23 mouse cellular contexts compared by ENCODE assay signal in genomic region chr4:111866701-111867100, GRCm38 (mm10). TPM values are rescaled to one million over a fixed set of nuclear protein-coding genes. Genes with fewer than 3 reads are reported as not detected.
DNase-seq lines count a peak whose midpoint lies in the region; ATAC-seq and TF ChIP-seq lines count a peak whose summit lies in the region.
"Had no signal": no experiment of that assay in that cellular context is flagged by ENCODE, and none has a peak within 500 bp of the region (broad histone marks: within the 10 kb centered on the region; RNA-seq: fewer than 3 reads in every experiment).

No protein-coding gene starts in this region.

- H3K4me1 ChIP-seq in forebrain, embryonic 16.5 days (replicated peaks; ENCODE audit: control insufficient read depth, insufficient read depth, low read length), result no peaks in the 10 kb centered on the region
- H3K4me1 ChIP-seq: embryonic facial prominence, embryonic 12.5 days; hindbrain, embryonic 12.5 days; limb, embryonic 15.5 days; neural tube, embryonic 12.5 days had no signal

- TF ChIP-seq CTCF in layer of hippocampus, adult 2 months (conservative IDR thresholded peaks at IDR 0.05), result no peak

- DNase-seq in layer of hippocampus, adult 18-20 months (ENCODE audit: low spot score in 2 of 2), result peak; percentile 54 to 76
- DNase-seq in layer of hippocampus, postnatal 10 days (ENCODE audit: low spot score in 2 of 2), result no peak
- peak; percentile 36 to 78 for DNase-seq in layer of hippocampus, adult 2 months (ENCODE audit: low spot score in 2 of 2)
- DNase-seq in right cerebral cortex, postnatal 25 days, result peak; percentile 11
- no peak for DNase-seq in thymus, postnatal 36 days
- no peak for DNase-seq in ovary, adult 18-20 months (ENCODE audit: low spot score)
- DNase-seq: adrenal gland, postnatal 14 days; cerebellum, adult 9-10 months; gastrocnemius, postnatal 25 days; thymus, adult 2 months had no signal

- H3K4me2 ChIP-seq in forebrain, embryonic 16.5 days (ENCODE audit: low read length), result no peak overlapping the region
- H3K4me2 ChIP-seq: embryonic facial prominence, embryonic 12.5 days; hindbrain, embryonic 12.5 days; limb, embryonic 15.5 days; neural tube, embryonic 12.5 days had no signal

- no peak overlapping the region for H3K4me3 ChIP-seq in forebrain, embryonic 16.5 days (replicated peaks; ENCODE audit: low read length)
- H3K4me3 ChIP-seq in layer of hippocampus, adult 2 months, result no peak overlapping the region
- H3K4me3 ChIP-seq: embryonic facial prominence, embryonic 12.5 days; hindbrain, embryonic 12.5 days; limb, embryonic 15.5 days; neural tube, embryonic 12.5 days had no signal

- no peaks in the 10 kb centered on the region for H3K36me3 ChIP-seq in forebrain, embryonic 16.5 days (ENCODE audit: control insufficient read depth, insufficient read depth)
- H3K36me3 ChIP-seq: embryonic facial prominence, embryonic 12.5 days; hindbrain, embryonic 12.5 days; limb, embryonic 15.5 days; neural tube, embryonic 12.5 days had no signal

- H3K9ac ChIP-seq in forebrain, embryonic 16.5 days (replicated peaks; ENCODE audit: low read depth, low read length), result no peak overlapping the region
- H3K9ac ChIP-seq: embryonic facial prominence, embryonic 12.5 days; hindbrain, embryonic 12.5 days; limb, embryonic 15.5 days; neural tube, embryonic 12.5 days had no signal

- ATAC-seq in forebrain, embryonic 16.5 days, result peak; percentile 87
- ATAC-seq: intestine, embryonic 16.5 days had no signal

- H3K9me3 ChIP-seq in forebrain, embryonic 16.5 days (ENCODE audit: control insufficient read depth, low read length), result no peaks in the 10 kb centered on the region
- H3K9me3 ChIP-seq: embryonic facial prominence, embryonic 12.5 days; hindbrain, embryonic 12.5 days; limb, embryonic 15.5 days; neural tube, embryonic 12.5 days had no signal

- no peaks in the 10 kb centered on the region for H3K27me3 ChIP-seq in forebrain, embryonic 16.5 days (replicated peaks; ENCODE audit: control insufficient read depth, insufficient read depth, low read length)
- H3K27me3 ChIP-seq: embryonic facial prominence, embryonic 12.5 days; hindbrain, embryonic 12.5 days; limb, embryonic 15.5 days; neural tube, embryonic 12.5 days had no signal

- 77% methylated on average over 5 of the region's 5 CpGs for WGBS in forebrain, embryonic 16.5 days

- no peak overlapping the region for H3K27ac ChIP-seq in forebrain, embryonic 16.5 days (ENCODE audit: low read length)
- H3K27ac ChIP-seq in layer of hippocampus, adult 2 months, result no peak overlapping the region
- H3K27ac ChIP-seq: embryonic facial prominence, embryonic 12.5 days; hindbrain, embryonic 12.5 days; kidney, postnatal 0 days; limb, embryonic 15.5 days; neural tube, embryonic 12.5 days had no signal

RNA-seq across cellular contexts. Expression of gene Slc5a9, which starts 36.0 kb away (rescaled TPM):
- total RNA-seq in layer of hippocampus, adult 18-20 months (2021), result not detected
- not detected for total RNA-seq in layer of hippocampus, postnatal 10 days (2021)
- 0.12 TPM in 1 of 2 replicates, not detected in the other for polyA plus RNA-seq in forebrain, embryonic 16.5 days (2015; fragmentation: Nextera tagmentation; extraction: Ambion mirVana)
- not detected for total RNA-seq in layer of hippocampus, adult 2 months (2021)
- total RNA-seq: adrenal gland, postnatal 14 days; gastrocnemius, postnatal 25 days; heart, adult 8-10 months; left cerebral cortex, adult 8-10 months had no signal
- polyA plus RNA-seq: C2C12; cortical plate, adult 2 months; heart, postnatal 0 days; hindbrain, embryonic 12.5 days; neural tube, embryonic 12.5 days had no signal

RNA-seq across cellular contexts. Expression of gene Skint8, which starts 52.5 kb away (rescaled TPM):
- total RNA-seq in layer of hippocampus, adult 18-20 months (2021), result not detected
- under 1 TPM in 1 of 2 experiments, not detected in 1; 0.62 TPM for total RNA-seq in layer of hippocampus, postnatal 10 days (2021)
- polyA plus RNA-seq in forebrain, embryonic 16.5 days (2015; fragmentation: Nextera tagmentation; extraction: Ambion mirVana), result not detected in 2 replicates
- not detected for total RNA-seq in layer of hippocampus, adult 2 months (2021)
- total RNA-seq: adrenal gland, postnatal 14 days; gastrocnemius, postnatal 25 days; heart, adult 8-10 months had no signal
- polyA plus RNA-seq: C2C12; cortical plate, adult 2 months; embryonic facial prominence, embryonic 12.5 days; heart, postnatal 0 days; hindbrain, embryonic 12.5 days; intestine, embryonic 16.5 days; kidney, postnatal 0 days; liver, embryonic 16.5 days; neural tube, embryonic 12.5 days had no signal

Comparison
In these comparisons a context has a peak if more than half of its experiments do, and no peak if none do; other contexts are left out.
1. DNase-seq: peak in layer of hippocampus, adult 18-20 months (2 of 2), layer of hippocampus, adult 2 months (2 of 2) and right cerebral cortex, postnatal 25 days (single experiment); none in layer of hippocampus, postnatal 10 days (0 of 2), thymus, postnatal 36 days (0 of 2) and ovary, adult 18-20 months (single experiment).